Mouse (Mus musculus): ENCODE results near the gene Frmd4b. TPM values are rescaled to one million over a fixed set of nuclear protein-coding genes. Genes with fewer than 3 reads are reported as not detected.

The Frmd4b gene
- polyA plus RNA-seq (2021) = 21.5 TPM

GRCm38 (mm10) chr6:97617266-97617743 is at the start of gene Frmd4b:
Gene Frmd4b, minus strand, starts transcription at chr6:97617541.
- ATAC-seq (no peak), DNase-seq (ENCODE audit: low read depth, low spot score) (no peak)
- TF ChIP-seq CTCF (IDR thresholded peaks at IDR 0.05) = no peak
- POLR2A ChIA-PET = no interaction called here
- CTCF ChIA-PET = no interaction called here
- in situ Hi-C loops (cut with MboI; ENCODE audit: low pct_unique_long_range_greater_than_20kb) = no loop called here
- H3K27me3 ChIP-seq = peaks cover 65% of the 10 kb centered on the region

DNA sequence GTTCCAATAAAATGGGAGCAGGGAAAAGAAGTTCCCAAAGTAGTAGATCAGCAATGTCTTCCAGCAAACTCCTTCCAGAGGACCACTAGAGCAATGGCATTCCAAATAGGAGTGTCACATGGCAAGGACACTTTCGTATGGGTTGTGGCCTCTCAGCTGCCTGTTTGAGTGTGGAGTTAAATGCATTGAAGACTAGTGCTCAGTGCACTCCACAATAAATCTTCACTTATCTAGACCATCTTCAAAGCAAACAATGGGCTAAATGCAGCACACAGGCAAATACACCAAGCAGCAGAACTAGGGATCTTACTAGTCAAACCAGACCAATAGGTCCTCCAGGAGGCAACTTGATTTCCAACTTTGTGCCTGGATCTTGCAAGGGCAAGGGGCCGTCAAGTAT is 49.1 kb upstream of the Frmd4b start:
- no peak for TF ChIP-seq CTCF (IDR thresholded peaks at IDR 0.05)
- DNase-seq (ENCODE audit: low read depth, low spot score) (no peak), ATAC-seq (no peak)
- CTCF ChIA-PET = no interaction called here
- H3K27me3 ChIP-seq = peaks cover 47% of the 10 kb centered on the region
- in situ Hi-C loops (cut with MboI; ENCODE audit: low pct_unique_long_range_greater_than_20kb) = no loop called here
- POLR2A ChIA-PET = no interaction called here

- ChIA-PET POLR2A (interaction anchor here (0.6 kb wide), 1 partner anchor 422 kb away, joined by 3 read pairs; no protein-coding TSS in a partner anchor), CTCF (interaction anchor here (1.7 kb wide), 1 partner anchor 60 kb away, joined by 4 read pairs; no protein-coding TSS in a partner anchor)
- DNase-seq (ENCODE audit: low read depth, low spot score) = no peak
- peaks cover 46% of the 10 kb centered on the region for H3K27me3 ChIP-seq
- no peak for ATAC-seq
- TF ChIP-seq CTCF (IDR thresholded peaks at IDR 0.05) = no peak
- in situ Hi-C loops (cut with MboI; ENCODE audit: low pct_unique_long_range_greater_than_20kb) = no loop called here
Measured at GRCm38 (mm10) chr6:97658921-97659320, 41.6 kb upstream of the Frmd4b start.

DNA sequence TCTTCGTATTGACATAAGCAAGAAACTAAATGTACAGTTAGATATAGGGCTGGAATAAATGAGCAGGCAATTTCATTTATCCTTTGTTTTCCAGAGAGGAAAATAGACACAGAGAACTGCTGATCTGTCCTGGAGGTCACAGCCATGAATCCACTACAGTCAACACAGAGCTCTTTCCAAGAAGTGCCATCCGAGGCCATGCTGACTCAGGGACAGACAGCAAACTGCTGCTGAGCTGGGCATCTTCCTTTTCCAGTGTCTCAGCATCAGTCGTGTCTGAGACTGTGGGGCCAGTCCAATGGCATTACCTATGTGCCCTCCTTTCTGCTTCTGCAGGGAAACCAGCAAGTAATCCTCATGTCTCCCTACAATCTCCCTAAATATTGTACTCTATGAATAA is 38.6 kb upstream of the Frmd4b start:
- CTCF ChIA-PET = no interaction called here
- TF ChIP-seq CTCF (IDR thresholded peaks at IDR 0.05) = no peak
- in situ Hi-C loops (cut with MboI; ENCODE audit: low pct_unique_long_range_greater_than_20kb) = no loop called here
- DNase-seq (ENCODE audit: low read depth, low spot score) = no peak
- H3K27me3 ChIP-seq = peaks cover 41% of the 10 kb centered on the region
- no peak for ATAC-seq
- POLR2A ChIA-PET = no interaction called here

DNA sequence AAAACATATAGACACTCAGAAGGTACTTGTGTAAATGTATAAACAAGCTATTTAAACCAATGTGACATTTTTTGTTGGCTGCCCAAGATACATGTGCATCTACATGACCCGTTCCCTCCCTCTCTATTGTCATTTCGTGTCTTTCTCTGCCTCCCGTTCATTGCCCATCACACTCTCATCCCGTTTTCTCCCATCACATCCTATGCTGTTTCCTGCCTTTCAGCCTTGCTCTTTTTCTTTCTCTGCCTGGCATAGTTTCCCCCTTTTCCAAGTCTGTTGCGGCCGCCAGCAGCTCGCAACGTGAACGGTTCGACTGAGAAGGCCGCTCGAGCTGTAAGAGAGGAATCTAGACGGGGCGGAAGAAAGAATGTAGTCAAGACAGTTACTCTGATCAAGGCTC is 30.2 kb upstream of the Frmd4b start:
- POLR2A ChIA-PET = interaction anchor here (0.7 kb wide), 1 partner anchor 1959 kb away, joined by 3 read pairs; no protein-coding TSS in a partner anchor
- TF ChIP-seq CTCF (IDR thresholded peaks at IDR 0.05) = no peak
- no peak for ATAC-seq
- no peak for DNase-seq (ENCODE audit: low read depth, low spot score)
- in situ Hi-C loops (cut with MboI; ENCODE audit: low pct_unique_long_range_greater_than_20kb) = no loop called here
- CTCF ChIA-PET = no interaction called here
- H3K27me3 ChIP-seq = peaks cover 16% of the 10 kb centered on the region

DNA sequence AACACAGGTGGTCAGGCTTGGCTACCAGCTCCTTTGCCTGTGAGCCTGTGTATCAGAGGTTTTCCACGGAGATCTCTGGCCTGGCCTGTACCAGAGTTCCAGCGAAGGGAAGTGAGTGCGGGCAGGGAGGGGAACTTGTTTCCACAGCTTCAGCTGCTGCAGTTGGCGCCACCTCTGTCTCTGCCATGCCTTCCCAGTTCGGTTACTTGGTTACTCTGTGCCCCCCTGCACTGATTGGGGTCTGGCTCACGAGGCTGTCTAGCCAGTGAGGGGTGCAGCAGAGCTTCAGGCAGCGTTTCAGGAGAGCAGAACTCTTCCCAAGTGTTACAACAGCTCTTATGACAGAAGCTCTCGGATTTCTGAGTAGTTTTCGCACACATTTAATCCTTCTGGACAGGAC is 6.0 kb upstream of the Frmd4b start:
- ChIA-PET POLR2A (no interaction called here), CTCF (interaction anchor here (1.4 kb wide), 1 partner anchor 8 kb away, joined by 3 read pairs; no protein-coding TSS in a partner anchor)
- ATAC-seq (no peak), DNase-seq (ENCODE audit: low read depth, low spot score) (no peak)
- peaks cover 70% of the 10 kb centered on the region for H3K27me3 ChIP-seq
- TF ChIP-seq CTCF (IDR thresholded peaks at IDR 0.05) = no peak
- in situ Hi-C loops (cut with MboI; ENCODE audit: low pct_unique_long_range_greater_than_20kb) = no loop called here

- ATAC-seq = no peak
- TF ChIP-seq CTCF (IDR thresholded peaks at IDR 0.05) = no peak
Measured at GRCm38 (mm10) chr6:97622236-97622635, 4.9 kb upstream of the Frmd4b start.

DNA sequence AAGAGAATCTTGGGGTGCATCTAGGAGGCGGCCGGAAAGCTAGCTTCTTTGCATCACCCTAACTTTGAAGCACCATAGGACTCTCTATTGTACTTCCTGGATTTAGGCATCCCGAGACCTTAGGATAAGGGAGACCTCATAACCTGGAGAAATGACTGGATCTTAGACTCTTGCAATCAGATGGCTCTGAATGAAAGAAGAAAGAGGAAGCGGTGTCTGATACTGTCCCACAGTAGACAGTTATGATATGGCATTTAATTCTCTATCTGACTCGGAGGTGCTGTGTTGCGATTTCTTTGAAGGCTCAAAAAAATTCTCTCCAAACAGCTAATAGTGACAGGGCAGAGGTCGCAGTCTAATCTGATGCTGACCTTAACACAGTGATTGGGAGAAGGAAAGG is 433 bp upstream of the Frmd4b start:
- CTCF ChIA-PET = no interaction called here
- TF ChIP-seq CTCF (IDR thresholded peaks at IDR 0.05) = no peak
- in situ Hi-C loops (cut with MboI; ENCODE audit: low pct_unique_long_range_greater_than_20kb) = no loop called here
- H3K27me3 ChIP-seq = peaks cover 66% of the 10 kb centered on the region
- ATAC-seq = no peak
- POLR2A ChIA-PET = no interaction called here
- DNase-seq (ENCODE audit: low read depth, low spot score) = no peak

More at GRCm38 (mm10) chr6:97622236-97622635, 4.9 kb upstream of the Frmd4b start:
- DNase-seq (ENCODE audit: low read depth, low spot score) = no peak
- in situ Hi-C loops (cut with MboI; ENCODE audit: low pct_unique_long_range_greater_than_20kb) = no loop called here
- CTCF ChIA-PET = interaction anchor here (1.3 kb wide), 1 partner anchor 27 kb away, joined by 3 read pairs; no protein-coding TSS in a partner anchor
- H3K27me3 ChIP-seq = peaks cover 71% of the 10 kb centered on the region
- POLR2A ChIA-PET = no interaction called here

GRCm38 (mm10) chr6:97616658-97617265 is 579 bp downstream of the Frmd4b start:
- ChIA-PET POLR2A (no interaction called here), CTCF (no interaction called here)
- ATAC-seq (no peak), DNase-seq (ENCODE audit: low read depth, low spot score) (no peak)
- in situ Hi-C loops (cut with MboI; ENCODE audit: low pct_unique_long_range_greater_than_20kb) = no loop called here
- peaks cover 64% of the 10 kb centered on the region for H3K27me3 ChIP-seq
- TF ChIP-seq CTCF (IDR thresholded peaks at IDR 0.05) = no peak

DNA sequence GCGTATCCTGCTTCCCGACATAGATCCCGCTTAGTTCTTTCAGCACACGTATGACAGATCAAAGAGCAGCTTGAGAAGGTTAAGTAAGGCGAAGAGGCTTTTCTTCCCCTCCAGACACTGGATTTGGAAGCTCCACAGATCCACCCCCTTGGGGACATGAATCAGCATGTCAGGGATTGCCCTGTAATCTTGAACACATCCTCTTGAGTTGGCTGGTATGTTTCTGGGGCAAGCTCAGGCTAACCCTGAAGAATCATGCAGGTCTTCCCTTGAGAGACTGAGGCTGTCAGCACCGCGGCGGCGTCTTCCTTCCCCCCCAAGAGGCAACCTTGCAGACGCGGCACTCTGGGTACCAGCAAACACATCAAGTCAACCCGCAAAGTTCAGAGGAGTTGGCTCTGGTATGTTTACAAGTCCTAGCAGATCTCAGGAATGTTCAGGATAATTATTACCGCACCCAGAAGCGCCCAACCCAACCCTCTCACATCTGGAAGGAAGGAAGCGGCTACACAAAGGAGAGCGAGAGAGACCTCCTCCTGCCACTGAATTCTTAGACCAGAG is 1.4 kb downstream of the Frmd4b start:
- no peak for DNase-seq (ENCODE audit: low read depth, low spot score)
- no peak for ATAC-seq
- no peak for TF ChIP-seq CTCF (IDR thresholded peaks at IDR 0.05)
- ChIA-PET POLR2A (no interaction called here), CTCF (no interaction called here)
- in situ Hi-C loops (cut with MboI; ENCODE audit: low pct_unique_long_range_greater_than_20kb) = no loop called here
- peaks cover 68% of the 10 kb centered on the region for H3K27me3 ChIP-seq

- DNase-seq (ENCODE audit: low read depth, low spot score) = no peak
- in situ Hi-C loops (cut with MboI; ENCODE audit: low pct_unique_long_range_greater_than_20kb) = no loop called here
- H3K27me3 ChIP-seq = peaks cover 61% of the 10 kb centered on the region
- no peak for TF ChIP-seq CTCF (IDR thresholded peaks at IDR 0.05)
- CTCF ChIA-PET = no interaction called here
- ATAC-seq = no peak
- POLR2A ChIA-PET = no interaction called here
Measured at GRCm38 (mm10) chr6:97614179-97614578, 3.2 kb downstream of the Frmd4b start.

Measured in Patski (cell line).